Mouse (Mus musculus): ENCODE data around the gene Bricd5. TPM values are rescaled to one million over a fixed set of nuclear protein-coding genes. Genes with fewer than 3 reads are reported as not detected.

Bricd5 gene
- polyA plus RNA-seq, 1 experiment from 2014 or later: 0.46 TPM

Other genes with a start within 250 kb of the Bricd5 start
- 50.2 and 51.8 TPM in 2 replicates for gene Ccnf, start 222.4 kb upstream of the Bricd5 start, polyA plus RNA-seq (2015; fragmentation: Nextera tagmentation; extraction: Ambion mirVana)
- gene Abca17, start 122.8 kb upstream of the Bricd5 start, polyA plus RNA-seq (2015; fragmentation: Nextera tagmentation; extraction: Ambion mirVana): not detected in 2 replicates
- gene Abca3, start 121.9 kb upstream of the Bricd5 start, polyA plus RNA-seq (2015; fragmentation: Nextera tagmentation; extraction: Ambion mirVana): 12.2 and 14.0 TPM in 2 replicates
- gene Rnps1, start 59.3 kb upstream of the Bricd5 start, polyA plus RNA-seq (2015; fragmentation: Nextera tagmentation; extraction: Ambion mirVana): 216 and 217 TPM in 2 replicates
- 153 and 166 TPM in 2 replicates for gene Eci1, start 47.2 kb upstream of the Bricd5 start, polyA plus RNA-seq (2015; fragmentation: Nextera tagmentation; extraction: Ambion mirVana)
- 9.2 and 19.9 TPM in 2 replicates for gene Dnase1l2, start 30.8 kb upstream of the Bricd5 start, polyA plus RNA-seq (2015; fragmentation: Nextera tagmentation; extraction: Ambion mirVana)
- gene E4f1, start 3.6 kb upstream of the Bricd5 start, polyA plus RNA-seq (2015; fragmentation: Nextera tagmentation; extraction: Ambion mirVana): 29.4 and 35.0 TPM in 2 replicates
- 49.6 and 54.5 TPM in 2 replicates for gene Pgp, start 3.5 kb upstream of the Bricd5 start, polyA plus RNA-seq (2015; fragmentation: Nextera tagmentation; extraction: Ambion mirVana)
- gene Mlst8, start 5.2 kb downstream of the Bricd5 start, polyA plus RNA-seq (2015; fragmentation: Nextera tagmentation; extraction: Ambion mirVana): 29.0 and 33.6 TPM in 2 replicates
- 1.5 and 2.3 TPM in 2 replicates for gene Caskin1, start 14.7 kb downstream of the Bricd5 start, polyA plus RNA-seq (2015; fragmentation: Nextera tagmentation; extraction: Ambion mirVana)
- 80.6 and 104 TPM in 2 replicates for gene Traf7, start 54.1 kb downstream of the Bricd5 start, polyA plus RNA-seq (2015; fragmentation: Nextera tagmentation; extraction: Ambion mirVana)
- gene Rab26, start 60.3 kb downstream of the Bricd5 start, polyA plus RNA-seq (2015; fragmentation: Nextera tagmentation; extraction: Ambion mirVana): 7.9 and 9.4 TPM in 2 replicates
- gene Pkd1, start 76.0 kb downstream of the Bricd5 start, polyA plus RNA-seq (2015; fragmentation: Nextera tagmentation; extraction: Ambion mirVana): 21.7 and 22.2 TPM in 2 replicates
- 53.1 and 57.2 TPM in 2 replicates for gene Tsc2, start 158.7 kb downstream of the Bricd5 start, polyA plus RNA-seq (2015; fragmentation: Nextera tagmentation; extraction: Ambion mirVana)
- gene Nthl1, start 158.8 kb downstream of the Bricd5 start, polyA plus RNA-seq (2015; fragmentation: Nextera tagmentation; extraction: Ambion mirVana): 18.0 and 19.1 TPM in 2 replicates
- gene Slc9a3r2, start 176.4 kb downstream of the Bricd5 start, polyA plus RNA-seq (2015; fragmentation: Nextera tagmentation; extraction: Ambion mirVana): 38.0 and 39.0 TPM in 2 replicates
- gene Npw, start 184.6 kb downstream of the Bricd5 start, polyA plus RNA-seq (2015; fragmentation: Nextera tagmentation; extraction: Ambion mirVana): 0.37 and 0.39 TPM in 2 replicates
- 13.6 and 13.7 TPM in 2 replicates for gene Zfp598, start 195.8 kb downstream of the Bricd5 start, polyA plus RNA-seq (2015; fragmentation: Nextera tagmentation; extraction: Ambion mirVana)
- gene Syngr3, start 216.1 kb downstream of the Bricd5 start, polyA plus RNA-seq (2015; fragmentation: Nextera tagmentation; extraction: Ambion mirVana): 6.1 and 6.2 TPM in 2 replicates
- gene Gfer, start 222.3 kb downstream of the Bricd5 start, polyA plus RNA-seq (2015; fragmentation: Nextera tagmentation; extraction: Ambion mirVana): 34.5 and 35.2 TPM in 2 replicates
- 3.8 and 5.8 TPM in 2 replicates for gene Noxo1, start 222.3 kb downstream of the Bricd5 start, polyA plus RNA-seq (2015; fragmentation: Nextera tagmentation; extraction: Ambion mirVana)
- gene Tbl3, start 233.8 kb downstream of the Bricd5 start, polyA plus RNA-seq (2015; fragmentation: Nextera tagmentation; extraction: Ambion mirVana): 63.6 and 70.4 TPM in 2 replicates
- gene Rnf151, start 244.2 kb downstream of the Bricd5 start, polyA plus RNA-seq (2015; fragmentation: Nextera tagmentation; extraction: Ambion mirVana): 0.14 TPM in 1 of 2 replicates, not detected in the other
- 1,212 and 1,230 TPM in 2 replicates for gene Rps2, start 244.2 kb downstream of the Bricd5 start, polyA plus RNA-seq (2015; fragmentation: Nextera tagmentation; extraction: Ambion mirVana)

Measured in stomach, embryonic 16.5 days (tissue).